Mouse (Mus musculus) urinary bladder, postnatal 4 days (tissue): ENCODE measurements around the gene Diras1.
"Not testable (repeated sequence)": the region's sequence is repeated elsewhere in the genome, so short reads cannot be mapped to it uniquely, and the experiment has no call there.

Experiments
- DNase-seq, 2 experiments: peaks; one replicate each; pipeline ENCODE4 v3.0.0; 2021 to 2022; ENCODE audit warnings: low spot score in 2 of 2

The Diras1 gene

GRCm38 (mm10) chr10:80998778-80999177 lies 26.7 kb downstream of the Diras1 start:
- no peak for DNase-seq

GRCm38 (mm10) chr10:80998021-80998420 lies 27.4 kb downstream of the Diras1 start:
- no peak for DNase-seq

GRCm38 (mm10) chr10:80997332-80997731 lies 28.1 kb downstream of the Diras1 start:
- DNase-seq: no peak

- no peak for DNase-seq
These were observed 29.0 kb downstream of the Diras1 start for GRCm38 (mm10) chr10:80996501-80996900.

GRCm38 (mm10) chr10:80995091-80995632 lies 30.3 kb downstream of the Diras1 start:
- DNase-seq: peak; percentile 65 to 85

- no peak for DNase-seq
These were observed 30.8 kb downstream of the Diras1 start for GRCm38 (mm10) chr10:80994621-80995020.

GRCm38 (mm10) chr10:80993276-80993675 lies 32.2 kb downstream of the Diras1 start:
- no peak for DNase-seq

GRCm38 (mm10) chr10:80991945-80992344 lies 33.5 kb downstream of the Diras1 start:
- DNase-seq: no peak

- no peak for DNase-seq
These were observed 34.5 kb downstream of the Diras1 start for GRCm38 (mm10) chr10:80991007-80991406.

- DNase-seq: no peak
These were observed 35.1 kb downstream of the Diras1 start for GRCm38 (mm10) chr10:80990406-80990805.

- DNase-seq: not testable (repeated sequence)
These were observed 35.6 kb downstream of the Diras1 start for GRCm38 (mm10) chr10:80989854-80990253.

- no peak for DNase-seq
These were observed 36.0 kb downstream of the Diras1 start for GRCm38 (mm10) chr10:80989446-80989845.

GRCm38 (mm10) chr10:80987709-80988441 lies 37.6 kb downstream of the Diras1 start:
- peak; percentile 83 to 88 for DNase-seq

GRCm38 (mm10) chr10:80986754-80987153 lies 38.7 kb downstream of the Diras1 start:
- DNase-seq: no peak

- DNase-seq: no peak
These were observed 39.3 kb downstream of the Diras1 start for GRCm38 (mm10) chr10:80985970-80986701.

GRCm38 (mm10) chr10:80985241-80985969 lies 40.1 kb downstream of the Diras1 start:
- DNase-seq: no peak

GRCm38 (mm10) chr10:80984223-80984622 lies 41.2 kb downstream of the Diras1 start:
- DNase-seq: no peak

GRCm38 (mm10) chr10:80982381-80982780 lies 43.1 kb downstream of the Diras1 start:
- no peak for DNase-seq

- DNase-seq: no peak
These were observed 43.8 kb downstream of the Diras1 start for GRCm38 (mm10) chr10:80981564-80982112.

- DNase-seq: no peak
These were observed 50.0 kb downstream of the Diras1 start for GRCm38 (mm10) chr10:80975478-80975877.

- DNase-seq: no peak
These were observed 51.7 kb downstream of the Diras1 start for GRCm38 (mm10) chr10:80973722-80974121.
